Mouse (Mus musculus): Measurements from ENCODE around the gene Vps37b. TPM values are rescaled to one million over a fixed set of nuclear protein-coding genes. Genes with fewer than 3 reads are reported as not detected.

Vps37b gene
- polyA plus RNA-seq, 1 experiment from 2014 or later, result 27.6 TPM

DNA sequence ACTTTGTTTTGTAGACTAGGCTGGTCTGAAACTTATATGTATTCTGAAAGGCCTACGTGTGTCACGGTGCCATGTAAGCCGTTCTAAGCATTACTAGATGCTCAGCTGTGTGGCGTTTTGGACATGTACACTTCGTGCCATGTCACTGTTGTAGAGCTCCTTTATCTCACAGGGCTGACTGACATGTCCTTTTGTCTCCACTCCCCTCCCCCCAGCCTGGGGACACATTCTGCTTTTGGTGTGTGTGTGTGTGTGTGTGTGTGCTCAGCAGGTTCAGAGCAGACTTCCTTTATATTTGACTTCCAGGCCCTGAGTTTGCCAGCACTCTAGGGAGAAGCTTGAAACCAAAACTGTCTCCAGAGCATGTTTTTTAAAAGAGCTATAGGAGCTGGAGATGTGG is 4.8 kb upstream of the Vps37b start:
- H3K36me3 ChIP-seq (ENCODE audit: control insufficient read depth, insufficient read depth, low read length), result no peaks in the 10 kb centered on the region
- no peak overlapping the region for H3K9ac ChIP-seq (ENCODE audit: low read depth, low read length)
- 90% methylated on average over 5 of the region's 5 CpGs for WGBS
- no peak overlapping the region for H3K4me2 ChIP-seq (replicated peaks; ENCODE audit: low read depth, low read length)
- H3K4me3 ChIP-seq (ENCODE audit: low read length), result no peak overlapping the region
- no peak for ATAC-seq (ENCODE audit: low FRiP score, low TSS enrichment)
- no peaks in the 10 kb centered on the region for H3K27me3 ChIP-seq (ENCODE audit: control insufficient read depth, insufficient read depth, low read length)
- H3K27ac ChIP-seq (ENCODE audit: low read depth, low read length), result no peak overlapping the region
- no peaks in the 10 kb centered on the region for H3K4me1 ChIP-seq (ENCODE audit: control insufficient read depth, insufficient read depth, low read length)
- H3K9me3 ChIP-seq (ENCODE audit: control insufficient read depth, low read length), result no peaks in the 10 kb centered on the region

DNA sequence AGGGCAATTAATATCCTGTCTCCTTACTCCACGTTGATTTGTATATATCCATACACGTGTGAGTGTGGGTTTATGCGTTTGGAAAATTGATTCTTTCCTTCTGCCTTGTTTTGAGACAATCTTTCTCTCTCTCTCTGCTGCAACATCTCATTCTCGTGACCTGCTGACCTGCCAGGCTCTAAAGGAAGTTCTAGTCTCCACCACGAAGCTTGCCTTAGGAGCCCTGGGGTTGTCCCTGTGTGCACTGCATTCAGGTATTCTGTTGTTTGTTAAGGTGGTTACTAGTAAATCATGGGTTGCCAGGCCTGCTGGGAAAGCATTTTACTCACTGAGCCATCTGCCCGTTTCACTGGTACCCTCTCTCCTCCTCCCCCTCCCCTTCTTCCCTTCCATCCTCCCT is 4.3 kb upstream of the Vps37b start:
- H3K9ac ChIP-seq (ENCODE audit: low read depth, low read length), result no peak overlapping the region
- no peaks in the 10 kb centered on the region for H3K9me3 ChIP-seq (ENCODE audit: control insufficient read depth, low read length)
- WGBS, result 48% methylated on average over 6 of the region's 6 CpGs
- no peak overlapping the region for H3K27ac ChIP-seq (ENCODE audit: low read depth, low read length)
- no peaks in the 10 kb centered on the region for H3K36me3 ChIP-seq (ENCODE audit: control insufficient read depth, insufficient read depth, low read length)
- H3K4me3 ChIP-seq (ENCODE audit: low read length), result no peak overlapping the region
- ATAC-seq (ENCODE audit: low FRiP score, low TSS enrichment), result no peak
- no peaks in the 10 kb centered on the region for H3K4me1 ChIP-seq (ENCODE audit: control insufficient read depth, insufficient read depth, low read length)
- H3K4me2 ChIP-seq (replicated peaks; ENCODE audit: low read depth, low read length), result no peak overlapping the region
- H3K27me3 ChIP-seq (ENCODE audit: control insufficient read depth, insufficient read depth, low read length), result no peaks in the 10 kb centered on the region

DNA sequence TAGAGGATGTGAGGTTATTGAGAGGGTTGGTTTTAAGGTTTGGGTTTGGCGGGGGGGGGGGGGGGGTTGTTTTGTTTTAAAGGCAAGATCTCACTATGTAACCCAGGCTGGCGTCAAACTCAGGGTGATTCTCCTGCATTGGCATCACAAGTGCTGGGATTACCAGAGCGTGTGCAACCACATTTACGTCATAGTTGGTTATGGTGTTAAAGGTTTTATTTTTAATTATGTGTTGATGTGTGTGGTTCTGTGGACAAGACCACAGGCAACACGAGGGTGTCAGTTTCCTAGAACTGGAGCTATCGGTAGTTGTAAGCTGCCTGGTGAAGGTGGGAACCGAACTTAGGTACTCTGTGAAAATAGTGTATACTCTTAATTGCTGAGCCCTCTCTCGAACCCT is 3.7 kb upstream of the Vps37b start:
- Histone ChIP-seq H3K4me2 (replicated peaks; ENCODE audit: low read depth, low read length) (no peak overlapping the region), H3K9me3 (ENCODE audit: control insufficient read depth, low read length) (no peaks in the 10 kb centered on the region), H3K36me3 (ENCODE audit: control insufficient read depth, insufficient read depth, low read length) (no peaks in the 10 kb centered on the region), H3K27me3 (ENCODE audit: control insufficient read depth, insufficient read depth, low read length) (no peaks in the 10 kb centered on the region), H3K4me1 (ENCODE audit: control insufficient read depth, insufficient read depth, low read length) (no peaks in the 10 kb centered on the region), H3K9ac (ENCODE audit: low read depth, low read length) (no peak overlapping the region), H3K27ac (ENCODE audit: low read depth, low read length) (no peak overlapping the region), H3K4me3 (ENCODE audit: low read length) (no peak overlapping the region)
- WGBS, result 74% methylated on average over 8 of the region's 8 CpGs
- no peak for ATAC-seq (ENCODE audit: low FRiP score, low TSS enrichment)

DNA sequence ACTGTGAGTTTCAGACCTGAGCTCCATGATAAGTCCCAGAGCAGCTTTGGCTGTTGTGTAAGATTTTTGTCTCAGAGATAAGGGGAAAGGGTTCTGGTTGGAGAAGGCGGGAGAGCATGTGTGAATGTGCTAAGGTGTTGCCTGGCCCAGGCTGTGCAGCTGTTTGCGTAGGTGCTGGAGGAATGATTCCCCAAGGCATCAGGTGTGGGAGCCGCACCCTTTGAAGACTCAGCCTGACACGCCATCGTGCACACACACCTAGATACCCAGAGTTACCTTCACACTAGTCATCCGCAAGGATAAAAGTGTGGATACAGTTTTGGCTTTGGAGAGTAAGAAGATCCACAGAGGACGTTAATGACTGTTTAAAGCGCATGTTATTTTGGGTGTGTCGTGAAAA is 3.3 kb upstream of the Vps37b start:
- no peak for ATAC-seq (ENCODE audit: low FRiP score, low TSS enrichment)
- no peaks in the 10 kb centered on the region for H3K9me3 ChIP-seq (ENCODE audit: control insufficient read depth, low read length)
- no peak overlapping the region for H3K9ac ChIP-seq (ENCODE audit: low read depth, low read length)
- H3K4me3 ChIP-seq (ENCODE audit: low read length), result no peak overlapping the region
- H3K36me3 ChIP-seq (ENCODE audit: control insufficient read depth, insufficient read depth, low read length), result no peaks in the 10 kb centered on the region
- peaks cover 3% of the 10 kb centered on the region; the same call in 1 of the 2 replicates for H3K4me1 ChIP-seq (ENCODE audit: control insufficient read depth, insufficient read depth, low read length)
- WGBS, result 89% methylated on average over 9 of the region's 9 CpGs
- H3K4me2 ChIP-seq (replicated peaks; ENCODE audit: low read depth, low read length), result no peak overlapping the region
- no peak overlapping the region for H3K27ac ChIP-seq (ENCODE audit: low read depth, low read length)
- H3K27me3 ChIP-seq (ENCODE audit: control insufficient read depth, insufficient read depth, low read length), result no peaks in the 10 kb centered on the region

DNA sequence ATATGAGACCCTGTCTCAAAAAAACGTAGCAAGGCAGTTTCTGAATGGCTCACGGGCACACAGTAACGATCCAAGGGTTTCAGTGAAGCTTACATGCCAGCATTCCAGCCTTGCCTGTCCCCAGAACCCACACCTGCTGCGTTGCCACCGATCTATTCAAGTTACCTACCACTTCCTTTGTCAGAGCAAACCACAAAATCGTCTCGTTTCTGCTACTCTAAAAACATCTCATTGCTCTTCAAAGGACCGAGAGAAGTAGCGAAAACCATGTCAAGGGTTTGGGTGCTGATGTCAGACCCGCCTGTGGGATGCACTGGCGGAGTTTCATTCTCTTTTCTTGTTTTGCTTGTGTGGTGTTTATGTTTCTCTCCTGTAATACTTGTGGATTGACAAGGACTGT is 2.4 kb upstream of the Vps37b start:
- no peaks in the 10 kb centered on the region for H3K36me3 ChIP-seq (ENCODE audit: control insufficient read depth, insufficient read depth, low read length)
- H3K4me1 ChIP-seq (ENCODE audit: control insufficient read depth, insufficient read depth, low read length), result peaks cover 13% of the 10 kb centered on the region
- H3K4me3 ChIP-seq (ENCODE audit: low read length), result no peak overlapping the region
- H3K9me3 ChIP-seq (ENCODE audit: control insufficient read depth, low read length), result no peaks in the 10 kb centered on the region
- H3K27ac ChIP-seq (ENCODE audit: low read depth, low read length), result no peak overlapping the region
- no peaks in the 10 kb centered on the region for H3K27me3 ChIP-seq (ENCODE audit: control insufficient read depth, insufficient read depth, low read length)
- ATAC-seq (ENCODE audit: low FRiP score, low TSS enrichment), result no peak
- WGBS, result 74% methylated on average over 11 of the region's 11 CpGs
- H3K9ac ChIP-seq (ENCODE audit: low read depth, low read length), result no peak overlapping the region
- no peak overlapping the region for H3K4me2 ChIP-seq (replicated peaks; ENCODE audit: low read depth, low read length)

DNA sequence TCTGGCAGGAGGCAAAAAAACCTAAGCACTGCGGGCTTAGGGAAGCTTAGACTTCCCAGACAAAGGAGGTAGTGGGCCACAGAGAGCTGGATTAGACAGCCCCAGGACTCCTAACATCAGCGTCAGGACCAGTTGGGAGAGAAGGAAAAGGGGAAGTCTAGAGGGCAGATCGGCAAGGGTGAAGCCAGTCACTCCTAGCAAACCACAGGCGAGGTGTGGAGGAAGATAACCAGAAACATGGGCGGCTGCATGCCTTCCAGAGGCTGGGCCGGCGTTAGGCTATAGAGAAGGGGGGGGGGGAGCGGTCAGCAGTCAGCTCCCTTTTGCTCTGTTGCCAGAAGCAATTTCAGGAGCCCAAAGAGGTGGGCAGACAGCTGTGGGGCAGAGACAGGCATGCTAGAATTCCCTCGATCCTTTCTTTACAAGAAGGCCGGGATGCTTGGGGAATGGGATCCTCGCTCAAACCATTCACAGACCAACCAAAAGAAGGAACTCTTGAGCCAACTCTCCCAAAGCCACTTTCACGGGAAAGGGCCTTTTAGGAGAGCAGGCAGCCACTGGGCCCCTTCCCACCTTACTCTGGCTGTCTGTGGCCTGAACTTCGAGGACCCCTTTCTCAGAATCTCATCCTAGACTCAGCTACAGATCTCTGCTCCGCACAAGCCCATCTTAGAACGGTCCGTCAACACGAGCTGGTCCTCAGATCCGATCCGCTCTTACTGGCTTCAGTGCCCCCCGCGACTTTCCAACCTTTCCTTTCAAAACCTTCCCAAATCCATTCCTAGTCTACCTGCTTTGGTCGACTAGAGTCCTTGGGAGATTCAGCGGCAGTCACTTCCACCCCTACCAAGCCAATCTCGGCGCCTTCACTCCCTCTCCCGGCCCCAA is 758 bp downstream of the Vps37b start:
- peak overlapping the region; percentile 85 for H3K4me3 ChIP-seq (ENCODE audit: low read length)
- H3K4me1 ChIP-seq (ENCODE audit: control insufficient read depth, insufficient read depth, low read length), result peaks cover 32% of the 10 kb centered on the region
- 3% methylated on average over 26 of the region's 26 CpGs for WGBS
- peak overlapping the region; percentile 71 for H3K4me2 ChIP-seq (replicated peaks; ENCODE audit: low read depth, low read length)
- H3K36me3 ChIP-seq (ENCODE audit: control insufficient read depth, insufficient read depth, low read length), result no peaks in the 10 kb centered on the region
- peak overlapping the region; percentile 84 for H3K9ac ChIP-seq (ENCODE audit: low read depth, low read length)
- H3K27me3 ChIP-seq (ENCODE audit: control insufficient read depth, insufficient read depth, low read length), result no peaks in the 10 kb centered on the region
- peak overlapping the region; percentile 90 for H3K27ac ChIP-seq (ENCODE audit: low read depth, low read length)
- H3K9me3 ChIP-seq (ENCODE audit: control insufficient read depth, low read length), result no peaks in the 10 kb centered on the region
- peak; percentile 45 for ATAC-seq (ENCODE audit: low FRiP score, low TSS enrichment)

DNA sequence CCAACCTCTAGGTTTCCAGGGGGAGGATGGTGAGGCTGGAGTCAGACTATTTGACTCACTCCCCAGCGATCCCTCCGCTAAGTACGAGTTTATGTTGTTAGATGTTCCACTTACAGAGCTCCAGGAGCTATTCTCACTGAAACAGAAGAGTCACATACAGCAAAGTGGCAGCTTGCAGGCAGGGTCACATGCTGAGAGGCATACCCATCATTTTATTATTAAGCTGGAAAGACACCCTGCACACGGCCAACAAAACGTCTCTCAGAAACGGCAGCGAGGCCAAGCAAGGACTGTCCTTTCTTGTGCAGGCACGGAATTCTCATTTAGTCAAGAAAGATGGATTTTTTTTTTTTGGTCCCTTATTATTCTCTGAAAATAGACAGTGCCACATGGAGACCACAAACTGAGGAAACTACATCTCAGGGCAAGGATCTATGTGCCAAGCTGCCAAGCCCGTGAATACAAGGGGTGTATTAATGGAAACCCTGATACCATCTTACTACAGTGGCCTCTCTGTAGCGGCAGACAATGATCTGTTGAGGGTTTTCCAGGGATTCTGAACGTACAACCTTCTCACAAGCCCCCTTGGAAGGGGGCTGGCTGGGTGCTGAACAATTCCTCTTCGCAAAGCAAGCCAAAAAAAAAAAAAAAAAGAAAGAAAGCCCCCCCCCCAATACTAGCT is 1.5 kb downstream of the Vps37b start:
- Histone ChIP-seq H3K27me3 (ENCODE audit: control insufficient read depth, insufficient read depth, low read length) (no peaks in the 10 kb centered on the region), H3K4me3 (ENCODE audit: low read length) (peak overlapping the region; percentile 85), H3K9me3 (ENCODE audit: control insufficient read depth, low read length) (no peaks in the 10 kb centered on the region), H3K9ac (ENCODE audit: low read depth, low read length) (peak overlapping the region; percentile 84), H3K4me1 (ENCODE audit: control insufficient read depth, insufficient read depth, low read length) (peaks cover 40% of the 10 kb centered on the region), H3K4me2 (replicated peaks; ENCODE audit: low read depth, low read length) (peak overlapping the region; percentile 71), H3K27ac (ENCODE audit: low read depth, low read length) (no peak overlapping the region; the same call in 1 of the 2 replicates), H3K36me3 (ENCODE audit: control insufficient read depth, insufficient read depth, low read length) (no peaks in the 10 kb centered on the region; the same call in 1 of the 2 replicates)
- 57% methylated on average over 12 of the region's 12 CpGs for WGBS
- ATAC-seq (ENCODE audit: low FRiP score, low TSS enrichment), result no peak

DNA sequence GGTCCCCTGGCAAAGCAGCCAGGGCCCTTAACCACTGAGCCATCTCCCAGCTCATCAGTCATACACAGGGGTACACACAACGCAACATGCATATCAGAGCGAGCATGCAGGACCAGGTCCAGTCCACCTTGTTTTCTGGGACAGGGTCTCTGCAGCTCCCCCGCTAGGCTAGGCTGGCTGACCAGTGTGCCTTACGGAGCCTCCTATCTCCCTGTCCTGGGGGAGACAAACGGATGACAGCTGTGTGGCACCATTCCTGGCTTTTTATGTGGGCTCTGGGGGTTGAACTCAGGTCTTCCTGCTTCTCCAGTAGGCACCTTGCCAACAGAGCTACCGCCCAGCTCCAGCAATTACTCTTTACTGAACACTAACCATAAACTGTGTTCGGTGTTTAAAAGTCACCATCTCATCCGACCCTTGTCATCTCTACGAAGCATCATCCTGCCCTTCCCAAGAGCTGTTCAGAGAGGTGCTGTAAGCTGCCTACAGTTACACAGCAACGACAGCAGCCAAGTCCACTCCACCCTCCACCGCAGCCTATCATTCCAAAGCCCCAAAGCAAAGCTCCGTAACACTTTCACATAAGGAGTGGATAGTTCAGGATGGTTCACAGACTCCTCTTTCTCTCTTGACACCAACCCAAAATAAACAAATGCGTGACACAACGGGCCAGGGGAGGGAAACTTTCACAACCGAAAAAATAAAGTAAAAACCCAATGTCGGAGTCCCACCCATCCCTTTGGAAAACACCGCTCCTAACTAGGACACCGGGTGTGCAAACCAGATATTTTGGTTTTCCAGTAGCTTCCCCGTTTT is 2.6 kb downstream of the Vps37b start:
- WGBS, result 73% methylated on average over 19 of the region's 19 CpGs
- Histone ChIP-seq H3K9me3 (ENCODE audit: control insufficient read depth, low read length) (no peaks in the 10 kb centered on the region), H3K4me1 (ENCODE audit: control insufficient read depth, insufficient read depth, low read length) (peaks cover 51% of the 10 kb centered on the region), H3K9ac (ENCODE audit: low read depth, low read length) (peak overlapping the region; percentile 18; the same call in 1 of the 2 replicates), H3K36me3 (ENCODE audit: control insufficient read depth, insufficient read depth, low read length) (no peaks in the 10 kb centered on the region; the same call in 1 of the 2 replicates), H3K27ac (ENCODE audit: low read depth, low read length) (no peak overlapping the region), H3K4me3 (ENCODE audit: low read length) (no peak overlapping the region), H3K27me3 (ENCODE audit: control insufficient read depth, insufficient read depth, low read length) (no peaks in the 10 kb centered on the region), H3K4me2 (replicated peaks; ENCODE audit: low read depth, low read length) (no peak overlapping the region; the same call in 1 of the 2 replicates)
- ATAC-seq (ENCODE audit: low FRiP score, low TSS enrichment), result no peak

All from kidney, embryonic 14.5 days (tissue).